Mouse (Mus musculus): ENCODE measurements around the gene Sipa1l3.

The Sipa1l3 gene

DNA sequence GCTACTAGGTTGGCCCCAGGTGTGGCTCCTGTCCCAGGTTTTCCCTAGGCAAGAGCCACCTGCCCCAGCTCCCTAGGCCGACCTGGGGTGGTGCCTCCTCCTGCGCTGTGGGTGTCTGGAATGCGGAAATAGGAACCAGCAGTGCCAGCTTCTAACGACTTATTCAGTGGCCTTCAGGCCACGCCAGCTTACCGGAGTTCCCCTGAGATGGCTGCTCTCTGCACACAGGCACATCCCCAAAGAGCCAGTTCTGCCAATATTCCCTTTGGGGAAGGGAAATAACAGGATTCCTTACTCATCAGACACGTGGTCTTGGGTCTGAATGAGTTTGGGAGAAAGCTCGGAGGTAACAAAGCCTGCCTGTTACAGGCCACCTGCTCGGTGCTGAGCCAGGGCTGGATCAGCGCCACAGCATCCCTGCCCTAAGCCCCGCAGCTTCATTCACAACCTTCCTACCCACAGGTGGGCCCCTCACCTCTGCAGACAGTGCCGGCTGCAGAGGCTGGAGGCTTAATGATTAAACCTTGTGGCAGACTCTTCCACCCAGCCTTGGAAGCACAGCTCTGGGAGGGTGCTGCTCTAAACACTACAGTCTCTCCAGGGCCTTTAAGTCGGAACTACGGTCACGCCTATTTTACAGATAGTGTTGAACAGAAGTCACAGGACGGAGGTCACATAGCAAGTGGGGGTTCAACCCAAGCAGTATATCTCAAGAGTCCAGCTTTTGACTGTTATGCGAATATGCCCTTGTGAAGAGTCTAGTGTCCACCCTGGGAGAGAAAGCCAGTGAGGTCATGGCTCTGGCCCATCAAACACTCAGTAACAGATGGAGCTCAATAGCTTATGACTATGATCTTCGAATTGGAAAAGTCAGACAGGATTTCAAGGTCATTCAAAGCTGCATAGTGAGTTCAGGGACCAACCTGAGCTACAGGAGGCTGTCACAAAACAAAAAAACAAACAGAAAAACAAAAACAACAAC lies 12.8 kb downstream of the Sipa1l3 start:
- no peak for DNase-seq (ENCODE audit: low spot score in 2 of 2)

DNA sequence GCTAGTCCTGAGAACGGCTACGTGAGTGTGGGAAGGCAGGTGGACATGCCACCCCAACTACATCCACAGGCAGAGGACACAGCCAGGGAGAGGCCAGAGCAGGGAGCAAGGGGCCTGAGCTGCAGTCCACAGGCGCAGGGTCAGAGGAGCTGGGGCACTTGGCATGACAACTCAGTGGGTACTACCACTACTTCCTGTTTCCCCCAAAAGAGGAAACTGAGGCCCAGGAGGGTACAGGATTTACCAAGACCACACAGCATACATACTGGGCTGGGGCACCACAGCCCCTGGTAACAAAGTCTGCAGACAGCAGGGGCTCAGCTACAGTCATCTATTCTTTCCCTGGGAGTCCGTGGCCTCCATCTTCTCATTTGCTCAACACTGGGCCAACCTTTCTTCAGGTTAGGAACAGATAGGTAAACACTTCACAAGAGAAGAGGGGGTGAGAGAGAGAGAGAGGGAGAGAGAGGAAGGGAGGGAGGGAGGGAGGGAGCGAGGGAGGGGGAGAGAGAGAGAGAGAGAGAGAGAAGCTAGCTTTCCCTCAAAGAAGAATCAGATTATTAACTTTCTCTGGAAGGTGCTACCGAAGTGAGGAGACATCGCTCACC lies 13.7 kb downstream of the Sipa1l3 start:
- DNase-seq (ENCODE audit: low spot score in 2 of 2): no peak

DNA sequence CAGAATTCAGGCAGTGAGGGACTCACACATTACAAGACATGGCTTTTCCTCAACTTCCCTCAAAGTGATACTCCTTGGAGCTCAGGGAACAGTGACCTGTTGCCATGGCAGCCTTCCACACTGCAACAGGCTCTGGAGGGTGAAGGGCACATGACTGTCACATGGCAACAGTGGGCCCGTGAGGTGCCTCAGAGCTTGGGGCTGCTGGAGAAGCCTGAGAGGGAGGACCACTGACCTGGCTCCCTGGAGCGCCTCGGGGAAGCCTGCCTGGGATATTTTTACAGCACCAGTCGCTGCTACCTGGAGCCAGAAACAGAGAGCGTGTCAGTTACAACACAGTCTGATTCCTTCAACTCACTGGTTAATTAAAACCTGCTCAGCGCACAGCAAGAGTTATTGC lies 14.8 kb downstream of the Sipa1l3 start:
- DNase-seq (ENCODE audit: low spot score in 2 of 2): no peak

DNA sequence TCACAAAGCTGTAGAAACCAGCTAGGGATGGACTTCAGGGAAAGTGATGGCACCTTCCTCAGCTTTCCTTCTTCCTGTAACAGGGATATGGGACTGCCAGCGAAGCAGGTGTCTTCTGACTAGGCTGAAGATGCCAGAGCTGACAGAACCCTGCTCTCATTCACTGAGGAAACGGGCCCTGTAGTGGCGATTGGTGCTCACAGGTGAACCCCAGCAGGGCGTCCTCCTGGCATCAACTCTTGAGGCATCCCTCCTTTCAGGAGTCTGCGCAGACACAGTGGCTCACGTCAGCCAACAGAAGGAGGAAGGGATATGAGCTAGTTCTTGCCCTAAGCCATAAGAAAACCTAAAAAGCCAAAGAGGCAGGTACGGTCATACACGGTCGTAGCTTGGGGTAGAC lies 17.2 kb downstream of the Sipa1l3 start:
- DNase-seq (ENCODE audit: low spot score in 2 of 2): no peak

DNA sequence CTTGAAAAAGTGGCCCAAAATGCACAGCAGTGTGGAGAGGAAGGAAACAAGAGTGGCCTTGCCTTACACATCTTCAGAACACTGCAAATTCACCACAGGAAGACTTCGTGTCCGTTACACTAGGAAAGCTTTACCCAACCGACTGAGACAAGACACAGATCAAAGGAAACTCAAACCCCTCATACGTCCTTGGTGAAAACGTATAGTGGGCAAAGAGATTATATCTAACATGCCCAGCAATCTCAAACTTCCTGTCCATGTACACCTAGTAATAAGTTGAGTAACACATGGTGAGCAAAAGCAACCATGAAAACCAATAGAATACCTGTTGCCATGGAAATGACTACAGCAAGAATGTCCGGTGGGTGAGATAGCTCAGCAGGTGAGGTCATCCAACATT lies 19.4 kb downstream of the Sipa1l3 start:
- DNase-seq (ENCODE audit: low spot score in 2 of 2): no peak

DNA sequence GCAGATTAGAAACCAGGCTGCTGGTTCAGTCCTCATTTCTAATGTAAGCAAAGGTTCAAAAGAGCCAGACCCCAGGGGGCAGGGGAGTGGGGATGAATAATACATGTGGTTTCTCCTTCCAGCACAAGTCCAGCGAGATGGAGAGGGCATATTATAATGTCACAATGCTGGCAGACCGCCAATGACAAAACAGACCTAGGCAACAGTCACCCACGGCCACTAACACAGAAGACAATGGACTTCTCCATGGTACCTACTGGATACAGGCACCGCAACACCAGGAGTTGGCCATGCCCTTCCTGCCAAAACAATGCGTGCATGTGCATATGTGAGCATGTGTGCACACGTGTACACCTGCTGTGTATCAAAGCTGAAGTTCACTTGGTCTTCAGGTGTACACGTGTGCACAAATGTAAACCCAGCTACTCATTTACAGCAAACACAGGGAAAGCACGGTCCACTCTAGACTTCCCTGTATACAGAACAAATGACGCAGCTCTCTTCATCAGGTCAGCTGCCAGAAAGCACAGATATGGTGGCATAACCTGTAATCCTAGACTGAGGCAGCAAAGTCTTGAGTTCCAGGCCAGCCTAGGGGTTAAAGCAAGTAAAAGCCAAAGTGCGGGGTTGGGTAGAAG lies 21.4 kb downstream of the Sipa1l3 start:
- no peak for DNase-seq (ENCODE audit: low spot score in 2 of 2)

DNA sequence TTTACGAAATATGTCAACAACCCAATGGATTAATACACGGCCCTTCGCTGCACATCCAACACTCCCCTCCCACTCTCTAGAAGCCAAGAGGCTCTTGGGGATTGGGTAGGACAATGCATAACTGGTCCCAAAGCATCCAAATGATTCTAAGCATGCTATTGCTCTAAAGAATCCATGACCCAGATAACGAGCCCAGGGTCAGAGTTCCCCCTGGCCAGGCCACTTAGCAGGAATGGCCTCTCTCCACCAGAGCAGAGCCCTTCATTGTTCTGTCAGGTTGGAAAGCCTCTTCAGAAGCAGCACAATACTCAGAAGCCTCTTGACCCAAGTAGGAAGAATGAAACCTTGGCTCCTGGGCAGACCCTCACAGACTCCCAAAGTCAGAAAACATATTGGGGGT lies 22.1 kb downstream of the Sipa1l3 start:
- DNase-seq (ENCODE audit: low spot score in 2 of 2): no peak

DNA sequence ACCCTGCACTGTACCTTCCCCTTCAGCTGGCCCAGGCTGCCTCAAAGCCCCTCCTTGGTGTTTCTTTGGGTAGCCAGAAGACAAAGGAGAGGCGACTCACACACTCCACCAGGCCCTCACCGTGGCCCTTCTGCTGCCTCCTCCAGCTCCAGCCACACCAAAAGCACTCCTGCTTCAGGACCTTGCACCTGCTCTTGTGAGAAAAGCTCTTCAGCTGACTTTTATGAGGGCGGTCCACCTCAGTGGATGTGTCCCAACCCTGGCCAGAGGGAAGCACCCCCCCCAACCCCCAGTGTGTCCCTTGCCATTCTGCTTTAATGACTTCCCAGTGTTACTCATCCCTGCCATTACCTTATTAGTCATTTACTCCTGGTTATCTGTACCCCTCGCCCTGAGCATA lies 22.6 kb downstream of the Sipa1l3 start:
- DNase-seq (ENCODE audit: low spot score in 2 of 2): no peak

DNA sequence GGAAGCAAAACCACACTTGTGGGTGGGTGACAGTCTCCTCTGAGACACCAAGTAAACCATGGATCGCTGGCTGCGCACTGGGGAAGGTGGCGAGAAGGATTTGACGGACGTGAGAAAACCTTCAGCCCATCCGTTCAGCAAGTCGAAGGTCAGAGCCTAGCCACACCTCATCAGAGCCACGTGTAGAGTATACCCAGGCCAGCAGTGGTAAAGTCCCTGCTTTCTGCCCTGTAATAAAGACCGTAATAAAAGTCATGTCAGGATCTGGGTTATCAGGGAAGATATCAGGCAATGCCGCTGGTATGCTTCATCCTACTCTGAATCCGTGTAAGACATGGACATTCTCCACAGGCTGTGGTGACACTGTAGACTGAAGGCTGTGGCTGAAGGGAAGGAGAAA lies 23.6 kb downstream of the Sipa1l3 start:
- DNase-seq (ENCODE audit: low spot score in 2 of 2): no peak

DNA sequence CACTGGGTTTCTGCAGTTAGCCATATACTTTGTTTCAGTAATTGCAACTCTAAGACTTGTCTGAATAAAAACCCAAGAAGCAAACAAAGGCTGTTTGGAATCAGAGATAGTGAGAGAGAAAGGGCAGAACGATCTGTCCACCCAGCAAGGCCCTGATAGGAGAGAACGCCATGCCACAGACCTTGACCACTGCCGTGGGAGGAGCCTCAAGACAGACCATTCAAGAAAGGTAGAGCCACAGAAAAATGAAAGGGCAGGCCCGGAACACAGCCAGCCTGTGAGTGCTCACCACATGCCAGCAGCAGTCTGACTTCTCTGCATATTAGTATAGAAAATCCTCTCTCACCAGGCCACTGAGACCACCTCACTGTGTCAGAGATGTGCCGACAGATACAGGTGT lies 24.4 kb downstream of the Sipa1l3 start:
- no peak for DNase-seq (ENCODE audit: low spot score in 2 of 2)

DNA sequence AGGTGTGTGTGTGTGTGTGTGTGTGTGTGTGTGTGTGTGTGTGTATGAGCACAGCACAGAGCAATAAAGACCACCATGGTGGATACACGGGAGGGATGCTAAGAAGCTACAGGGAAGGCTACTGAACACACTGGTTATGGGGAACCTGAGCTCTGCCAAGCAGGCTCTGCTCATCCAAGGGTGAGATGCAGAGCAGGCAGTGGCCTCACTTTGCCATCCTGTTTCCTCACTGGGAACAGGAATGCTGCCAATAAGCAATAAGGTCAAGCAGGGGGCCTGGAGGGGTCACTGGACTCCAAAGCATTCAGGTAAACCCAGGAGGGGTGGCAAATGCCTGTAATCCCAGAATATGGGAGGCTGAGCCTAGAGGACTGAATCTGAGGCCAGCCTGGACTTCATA lies 25.4 kb downstream of the Sipa1l3 start:
- no peak for DNase-seq (ENCODE audit: low spot score in 2 of 2)

DNA sequence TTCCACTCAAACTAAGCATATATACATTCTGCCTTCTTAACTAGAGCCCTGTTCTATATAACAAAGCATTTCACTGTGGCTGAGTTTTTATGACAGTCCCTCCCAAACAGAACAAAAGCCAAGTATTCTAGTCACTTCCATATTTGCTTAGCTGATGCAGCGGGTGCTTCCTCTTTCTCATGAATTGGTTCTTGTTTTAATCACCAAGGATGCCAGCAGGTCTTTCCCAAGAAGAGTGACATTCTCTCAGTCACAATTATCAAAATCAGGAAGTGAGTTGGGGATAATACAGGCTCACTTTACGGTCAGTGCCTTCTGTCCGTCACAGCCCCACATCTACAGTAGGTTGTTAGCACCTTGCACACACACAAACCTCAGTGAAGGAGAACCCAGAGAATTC lies 26.6 kb downstream of the Sipa1l3 start:
- DNase-seq (ENCODE audit: low spot score in 2 of 2): no peak

DNA sequence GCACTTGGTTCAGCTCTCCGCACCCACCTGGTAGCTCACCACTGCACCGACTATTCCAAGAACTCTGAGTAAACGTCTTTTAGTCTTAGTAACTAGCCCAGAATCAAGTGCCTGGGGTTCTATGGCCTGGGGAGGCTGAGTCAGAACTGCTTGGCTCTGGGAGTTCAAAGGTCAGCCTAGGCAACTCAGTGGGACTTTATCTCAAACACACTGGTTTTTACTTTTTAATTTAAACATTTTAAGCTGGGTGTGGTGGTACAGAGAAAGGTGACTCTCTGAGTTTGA lies 27.0 kb downstream of the Sipa1l3 start:
- DNase-seq (ENCODE audit: low spot score in 2 of 2): no peak

DNA sequence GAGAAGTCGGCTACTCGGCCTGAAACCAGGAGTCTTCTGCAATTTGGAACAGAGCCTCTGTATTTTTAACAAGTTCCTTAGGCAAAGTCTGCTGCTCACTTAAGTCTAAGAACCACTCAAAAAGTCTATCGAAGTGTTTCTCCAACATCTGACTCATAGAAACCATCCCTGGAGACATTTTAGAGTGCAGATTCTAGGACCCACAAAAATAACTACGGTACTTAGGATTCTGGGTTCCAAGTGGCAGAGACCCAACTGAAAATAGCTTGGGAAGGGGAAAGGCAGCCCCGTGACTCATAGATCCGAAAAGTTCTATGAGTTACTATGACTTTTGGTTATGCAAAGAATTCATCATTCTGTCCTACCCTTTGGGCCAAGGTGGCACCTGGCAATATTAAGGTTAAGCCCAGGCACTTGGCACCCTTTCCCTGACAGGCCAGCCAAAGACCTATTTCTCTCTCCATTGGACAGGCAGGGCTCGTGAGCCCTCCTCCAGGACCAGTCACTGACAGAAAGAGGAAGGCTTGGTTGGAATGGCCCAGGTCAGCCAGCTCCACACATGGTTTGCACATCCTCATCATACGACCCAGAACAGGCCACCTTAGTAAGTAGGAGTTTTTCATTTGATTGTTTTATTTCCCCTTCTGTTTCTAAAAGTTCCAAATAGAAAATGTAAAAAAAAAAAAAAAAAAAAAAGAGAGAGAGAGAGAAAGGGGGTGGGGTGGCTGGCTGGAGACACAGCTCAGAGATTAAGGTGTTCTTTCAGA lies 27.6 kb downstream of the Sipa1l3 start:
- DNase-seq (ENCODE audit: low spot score in 2 of 2): no peak

DNA sequence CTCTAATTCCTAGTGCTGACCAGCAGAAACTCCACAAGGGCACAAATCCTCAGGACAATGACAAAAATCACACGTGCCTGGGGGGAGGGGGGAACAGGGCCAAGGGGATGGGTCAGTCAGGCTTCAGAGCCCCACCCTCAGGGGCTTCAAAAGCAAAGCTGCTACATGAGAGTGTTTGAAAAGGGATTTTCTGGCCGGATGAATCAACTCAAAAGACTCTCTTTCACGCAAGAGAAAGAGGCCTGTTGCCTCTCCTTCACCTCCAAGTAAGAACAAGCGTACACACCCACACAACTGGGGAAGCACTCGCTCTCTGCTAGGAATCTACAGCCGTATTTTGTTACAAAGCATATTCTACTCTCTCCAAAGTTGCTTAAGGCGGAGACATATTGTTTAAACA lies 28.6 kb downstream of the Sipa1l3 start:
- DNase-seq (ENCODE audit: low spot score in 2 of 2): no peak

DNA sequence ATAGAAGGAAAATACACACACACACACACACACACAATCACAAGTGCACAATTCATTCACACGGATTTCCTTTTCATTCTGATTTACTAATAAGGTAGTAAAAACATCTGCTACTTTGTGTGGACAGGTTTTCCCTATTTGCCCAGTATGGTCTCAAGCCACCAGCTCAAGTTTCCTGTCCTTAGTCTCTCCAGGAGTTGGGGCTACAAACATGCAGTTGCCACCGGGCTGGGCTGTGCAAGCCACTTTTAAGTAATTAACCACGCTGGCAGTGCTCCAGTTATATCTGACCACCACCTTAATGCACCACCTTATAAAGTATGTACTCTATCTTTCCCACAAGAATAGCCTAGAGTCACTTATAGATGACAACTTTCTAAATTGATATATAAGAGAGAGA lies 29.1 kb downstream of the Sipa1l3 start:
- no peak for DNase-seq (ENCODE audit: low spot score in 2 of 2)

DNA sequence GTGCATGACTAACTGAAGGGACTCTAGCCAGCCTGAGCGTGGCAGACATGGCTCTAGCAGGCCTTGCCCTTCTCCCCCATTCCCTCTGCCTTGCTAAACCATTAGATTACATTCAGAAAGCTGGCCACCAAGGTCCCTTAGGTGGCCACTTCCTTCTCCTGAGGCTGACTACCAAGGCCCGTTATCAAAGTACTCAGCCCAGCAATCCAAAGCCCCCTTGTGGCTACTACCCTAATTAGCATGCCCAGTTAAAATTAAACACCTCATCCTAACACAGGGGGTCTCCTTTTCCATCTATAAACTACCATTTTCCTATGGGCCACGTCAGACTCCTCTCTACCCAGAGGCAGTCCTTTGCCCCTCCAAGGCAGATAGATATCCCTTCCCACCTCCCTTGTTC lies 31.7 kb downstream of the Sipa1l3 start:
- DNase-seq (ENCODE audit: low spot score in 2 of 2): no peak

DNA sequence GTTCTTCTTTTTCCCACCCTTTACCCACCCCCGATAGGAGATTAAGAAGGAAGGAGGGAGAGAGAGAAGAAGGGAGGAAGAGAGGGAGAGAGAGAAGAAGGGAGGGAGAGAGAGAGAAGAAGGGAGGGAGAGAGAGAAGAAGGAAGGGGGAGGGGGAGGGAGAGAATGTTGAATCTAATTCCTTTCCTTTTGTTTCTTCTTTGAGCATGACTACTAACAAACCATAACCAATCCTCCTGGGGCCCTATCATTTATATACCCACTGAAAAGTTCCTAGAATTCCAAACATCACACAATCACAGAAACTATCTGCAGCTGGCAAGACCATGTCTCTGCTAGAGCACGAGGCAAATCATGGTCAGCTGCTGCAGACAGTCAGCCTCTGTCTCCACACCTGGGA lies 32.7 kb downstream of the Sipa1l3 start:
- DNase-seq (ENCODE audit: low spot score in 2 of 2): no peak

DNA sequence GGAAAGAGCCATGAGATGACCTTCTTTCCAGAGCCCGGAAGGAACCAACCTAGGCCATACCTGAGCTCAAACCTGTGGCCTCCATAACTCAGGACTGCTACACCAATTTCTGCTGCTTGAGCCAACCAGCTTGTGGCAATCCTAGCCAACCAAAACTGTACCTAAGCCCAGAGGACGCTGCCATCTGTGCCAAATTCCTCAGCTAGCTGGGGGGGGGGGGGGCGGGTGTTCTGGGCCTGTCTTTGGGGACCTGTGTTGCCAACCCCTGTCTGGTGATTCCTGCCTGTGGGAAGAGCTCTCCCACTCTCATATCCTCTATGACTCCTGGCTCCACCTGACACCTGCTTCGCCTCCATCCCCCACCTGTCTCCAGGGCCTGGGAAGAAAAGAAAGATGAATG lies 34.9 kb downstream of the Sipa1l3 start:
- no peak for DNase-seq (ENCODE audit: low spot score in 2 of 2)

DNA sequence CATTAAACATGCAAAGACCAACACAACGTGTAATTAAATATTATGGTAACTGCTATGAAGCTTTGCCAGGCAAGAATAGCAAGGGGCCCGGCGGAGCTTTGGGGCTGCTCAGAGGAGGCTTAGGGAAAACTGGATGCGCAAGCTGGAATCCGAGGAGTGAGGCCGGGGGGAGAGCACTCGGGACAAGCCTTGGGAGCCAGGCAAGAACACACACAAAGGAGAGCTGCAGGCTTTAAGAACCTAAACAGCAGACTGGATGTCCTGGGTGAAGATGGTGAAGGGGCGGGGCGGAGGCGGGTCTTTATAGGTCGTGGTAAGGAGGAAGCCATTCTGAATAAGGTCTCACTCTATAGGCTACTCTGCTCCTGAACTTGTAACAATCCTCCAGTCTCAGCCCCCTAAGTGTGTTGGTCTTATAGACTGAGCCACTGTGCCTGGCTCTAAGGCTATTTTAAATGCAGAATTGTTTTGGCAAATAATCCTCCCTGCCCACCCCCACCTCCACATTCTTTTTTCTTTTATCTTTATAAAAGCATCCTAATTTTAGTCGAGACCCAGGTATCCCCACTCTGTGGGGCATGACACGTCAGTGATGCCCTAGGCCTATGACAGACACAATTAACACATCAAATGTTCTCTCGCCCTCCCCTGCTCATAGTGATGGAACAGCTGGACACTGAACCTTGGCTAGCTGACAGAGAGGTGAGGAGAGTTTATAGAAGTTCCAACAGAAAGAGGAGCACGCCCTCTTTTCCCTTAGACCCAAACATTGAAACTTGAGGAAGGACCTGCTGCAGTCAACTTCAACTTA lies 36.9 kb downstream of the Sipa1l3 start:
- DNase-seq (ENCODE audit: low spot score in 2 of 2): no peak

DNA sequence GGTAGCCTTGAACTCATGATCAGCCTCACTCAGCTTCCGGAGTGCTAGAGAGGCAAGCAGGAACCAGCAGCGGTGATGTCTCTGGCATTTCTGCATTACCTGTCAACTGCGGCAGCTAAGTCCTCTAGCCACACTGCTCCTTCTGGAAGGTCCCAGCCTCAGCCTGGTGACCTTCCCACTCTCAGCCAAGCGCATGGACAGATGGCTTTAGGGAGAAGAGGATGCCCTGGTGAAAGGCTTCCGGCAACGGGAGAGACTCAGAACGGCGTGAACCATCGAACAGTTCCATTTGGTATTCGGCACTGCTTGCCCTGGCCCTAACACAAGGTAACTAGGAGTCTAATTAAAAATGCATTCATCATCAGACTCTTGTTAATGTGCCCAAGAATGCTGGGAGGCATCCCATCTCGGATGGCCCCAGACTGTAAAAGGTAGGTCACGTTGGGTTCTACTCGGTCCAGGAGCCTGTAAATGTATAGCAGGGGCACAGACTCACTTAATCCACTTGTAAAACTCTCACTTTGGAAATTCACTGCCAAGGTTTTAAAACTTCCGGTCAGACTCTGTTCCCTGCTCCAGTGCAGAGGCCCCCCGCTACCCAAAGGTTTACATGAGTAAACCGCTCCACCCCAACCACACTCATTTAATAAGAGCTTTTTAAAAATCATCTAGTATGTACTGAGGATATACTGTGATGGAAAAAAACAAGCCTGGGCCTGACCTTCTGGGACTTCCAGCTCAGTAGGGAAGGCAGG lies 37.7 kb downstream of the Sipa1l3 start:
- DNase-seq (ENCODE audit: low spot score in 2 of 2): no peak

Data from spleen, postnatal 10 days (tissue).